Mouse (Mus musculus) gastrocnemius, postnatal 10 days (tissue): ENCODE data around the gene Dand5. TPM values are rescaled to one million over a fixed set of nuclear protein-coding genes. Genes with fewer than 3 reads are reported as not detected.

ENCODE experiments used
- DNase-seq: peaks from one replicate; pipeline ENCODE4 v3.0.0; 2021; ENCODE audit warnings: mixed read lengths
- long read RNA-seq, 2 experiments: library from polyadenylated mRNA; stranded (forward); transcript quantifications; one replicate each; pipeline ENCODE4 v2.0.0; 2021
- total RNA-seq, 2 experiments: library from RNA; stranded (reverse); gene quantifications; 2 replicates each; pipeline ENCODE4 v1.2.3; 2021

Dand5 gene
- total RNA-seq, result 1 to 10 TPM; 5.8 to 7.3 TPM
- long read RNA-seq, experiment 1, partial matches to known transcripts, result 1 of 13 reads
- long read RNA-seq, experiment 1, other reads (novel, unspliced or antisense), result 12 of 13 reads
- long read RNA-seq, experiment 2, partial matches to known transcripts, result 0 of 12 reads
- long read RNA-seq, experiment 2, other reads (novel, unspliced or antisense), result 12 of 12 reads

DNA sequence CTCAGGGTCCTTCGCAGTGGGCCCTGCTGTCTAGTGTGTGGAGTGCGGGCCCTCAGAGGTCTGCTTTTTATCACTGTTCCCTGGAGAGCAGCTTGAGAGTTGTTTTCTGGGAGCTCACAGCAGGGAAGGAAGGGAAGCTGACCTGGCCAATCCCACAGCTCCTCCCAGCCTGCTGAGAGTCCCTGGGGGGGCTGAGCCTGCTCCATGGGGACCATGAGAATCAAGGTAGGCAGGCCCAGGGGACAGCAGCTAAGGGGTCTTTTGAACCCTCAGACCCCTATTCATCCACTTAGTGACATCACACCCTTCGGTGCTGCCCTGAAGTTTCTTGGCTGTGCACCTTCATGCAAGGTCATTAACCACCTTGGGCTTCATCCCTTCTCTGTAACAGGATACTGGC, at the start of gene Dand5:
TSS of gene Dand5 (minus strand) at position 101 of the 400 bp plus-strand sequence.
- DNase-seq, result no peak

DNA sequence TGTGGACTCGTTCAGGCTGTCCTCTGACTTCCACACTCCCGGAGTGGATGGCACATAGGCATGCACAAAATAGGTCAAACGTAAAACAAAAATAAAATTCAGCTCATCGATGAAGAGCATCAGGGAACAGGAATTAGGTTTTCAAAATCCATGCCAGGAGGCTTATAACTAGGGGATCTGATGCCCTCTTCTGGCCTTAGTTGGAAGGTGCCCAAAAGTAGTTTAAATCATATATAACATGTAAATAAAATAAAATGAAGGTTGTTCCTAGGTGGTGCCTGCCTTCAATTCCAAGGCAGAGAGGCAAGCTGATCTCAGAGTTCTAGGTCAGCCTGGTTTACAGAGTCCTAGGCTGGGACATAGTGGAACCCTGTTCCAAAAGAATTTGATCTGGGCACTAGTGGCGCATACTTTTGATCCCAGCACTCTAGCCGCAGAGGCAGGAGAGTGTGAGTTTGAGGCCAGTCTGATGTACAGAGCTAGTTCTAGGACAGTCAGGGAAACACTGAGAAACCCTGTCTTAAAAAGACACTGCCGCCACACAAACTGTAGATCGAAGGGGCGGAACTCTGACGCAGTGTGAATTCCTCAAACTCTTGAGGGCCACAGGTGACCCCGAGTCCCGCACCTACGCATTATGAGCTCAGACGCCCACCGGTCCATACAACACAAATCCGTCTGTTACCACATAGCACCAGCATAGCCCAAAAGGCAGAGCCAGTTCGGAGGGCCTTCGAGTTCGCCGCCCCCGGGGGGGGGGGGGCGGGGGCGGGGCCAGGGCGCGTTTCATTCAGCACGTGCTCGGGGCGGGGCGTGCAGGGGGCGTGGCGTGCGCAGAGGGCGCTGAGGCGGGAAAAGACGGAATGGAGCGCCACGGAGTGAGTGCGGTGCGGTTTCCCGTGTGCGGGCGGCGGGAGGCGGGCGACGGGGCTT, 49.0 kb upstream of the Dand5 start, which contains the start of gene Syce2:
TSS of gene Syce2 (plus strand) at position 736 of the 933 bp plus-strand sequence.
- peak; percentile 81 for DNase-seq

- peak; percentile 91 for DNase-seq
Measured at GRCm38 (mm10) chr8:84856864-84857441, 34.3 kb upstream of the Dand5 start, which contains the start of gene Farsa. Farsa (plus strand) TSS chr8:84856989.

DNA sequence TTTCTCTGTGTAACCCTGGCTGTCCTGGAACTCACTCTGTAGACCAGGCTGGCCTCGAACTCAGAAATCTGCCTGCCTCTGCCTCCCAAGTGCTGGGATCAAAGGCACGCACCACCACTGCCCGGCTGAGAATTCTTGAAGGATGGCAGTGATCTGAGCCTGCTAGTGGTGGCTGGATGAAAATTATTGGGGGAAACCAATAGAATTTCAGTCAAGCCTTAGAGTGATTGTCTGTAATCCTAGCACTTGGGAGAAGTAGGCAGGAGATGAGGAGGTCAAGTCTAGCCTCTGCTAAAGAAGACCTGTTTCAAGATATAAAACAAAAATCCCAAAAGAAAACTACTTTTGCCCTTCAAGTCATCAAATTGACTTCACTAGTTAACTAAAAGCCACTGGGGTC, 33.8 kb upstream of the Dand5 start:
- DNase-seq, result no peak

GRCm38 (mm10) chr8:84847684-84848435, 25.2 kb upstream of the Dand5 start:
- DNase-seq, result no peak

DNA sequence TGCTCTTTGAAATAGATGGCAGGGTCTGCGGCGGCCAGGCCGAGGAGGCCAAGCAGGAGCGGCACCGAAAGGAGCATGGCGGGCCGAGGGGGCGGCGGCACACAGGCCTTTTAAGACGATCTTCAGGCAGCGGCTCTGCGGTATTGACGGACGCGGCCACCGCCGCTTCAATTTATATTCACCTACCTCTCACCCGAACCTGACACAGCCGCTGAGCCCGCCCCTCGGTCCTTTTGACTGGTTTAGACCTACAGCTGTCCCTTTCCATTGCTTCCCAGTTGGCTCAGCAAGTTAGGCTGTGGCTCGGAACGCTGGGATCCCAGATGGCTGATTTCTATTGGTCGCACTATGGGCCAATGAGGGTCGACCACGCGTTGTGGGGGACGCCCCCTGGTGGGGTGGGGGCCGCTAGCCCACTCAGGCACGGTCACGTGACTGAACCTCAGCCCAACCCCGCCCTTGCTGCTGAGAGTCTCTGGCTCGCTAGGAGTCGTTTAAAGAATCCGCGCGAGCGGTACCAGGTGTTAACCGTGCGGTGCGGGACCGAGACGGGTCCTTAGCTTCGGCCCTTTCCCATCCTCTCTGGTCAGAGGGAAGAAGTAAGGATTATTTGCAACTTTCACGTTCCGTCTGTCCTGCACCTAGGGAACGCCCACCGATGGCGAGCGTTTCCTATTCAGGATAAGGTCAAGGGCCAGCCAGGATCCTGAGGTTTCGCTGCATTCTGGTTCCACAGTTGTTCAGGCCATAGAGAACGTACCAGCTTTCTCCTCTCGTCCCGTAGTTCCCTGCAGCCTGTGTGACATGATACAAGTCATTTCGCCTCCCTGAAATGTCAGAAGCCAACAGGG, 24.3 kb upstream of the Dand5 start, which contains the start of gene Calr:
TSS of gene Calr (minus strand) at position 213 of the 851 bp plus-strand sequence.
- peak; percentile 97 for DNase-seq

GRCm38 (mm10) chr8:84846094-84846721, 23.6 kb upstream of the Dand5 start:
- no peak for DNase-seq

DNA sequence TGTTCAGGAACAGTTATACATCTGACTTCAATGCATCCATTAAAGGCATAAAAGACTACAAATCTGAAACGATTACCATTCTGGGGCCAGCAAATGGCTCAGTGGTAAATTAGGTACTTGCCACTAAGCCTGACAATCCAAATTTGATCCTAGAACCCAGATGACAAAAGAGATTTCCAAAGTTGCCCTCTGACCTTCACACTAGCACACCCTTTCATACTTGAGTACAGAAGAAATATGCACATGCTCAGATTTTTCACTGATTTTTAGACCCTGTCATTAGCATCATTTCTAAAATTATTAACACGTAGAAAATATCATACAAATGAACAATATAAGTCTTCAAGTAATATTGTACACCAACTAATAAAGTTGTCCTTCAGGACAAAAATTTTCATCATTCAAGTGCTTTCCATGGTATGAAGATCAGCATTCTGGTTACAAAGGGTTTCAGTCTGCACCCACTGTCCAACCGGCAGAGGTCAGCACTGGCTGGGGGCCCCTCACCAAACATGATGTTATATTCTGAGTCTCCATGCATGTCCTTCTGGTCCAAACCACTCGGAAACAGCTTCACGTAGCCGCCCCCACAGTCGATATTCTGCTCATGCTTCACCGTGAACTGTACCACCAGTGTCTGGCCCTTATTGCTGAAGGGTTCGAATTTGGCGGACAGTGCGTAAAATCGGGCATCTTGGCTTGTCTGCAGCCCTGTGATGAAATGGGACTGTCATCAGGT, 22.9 kb upstream of the Dand5 start:
- no peak for DNase-seq

DNA sequence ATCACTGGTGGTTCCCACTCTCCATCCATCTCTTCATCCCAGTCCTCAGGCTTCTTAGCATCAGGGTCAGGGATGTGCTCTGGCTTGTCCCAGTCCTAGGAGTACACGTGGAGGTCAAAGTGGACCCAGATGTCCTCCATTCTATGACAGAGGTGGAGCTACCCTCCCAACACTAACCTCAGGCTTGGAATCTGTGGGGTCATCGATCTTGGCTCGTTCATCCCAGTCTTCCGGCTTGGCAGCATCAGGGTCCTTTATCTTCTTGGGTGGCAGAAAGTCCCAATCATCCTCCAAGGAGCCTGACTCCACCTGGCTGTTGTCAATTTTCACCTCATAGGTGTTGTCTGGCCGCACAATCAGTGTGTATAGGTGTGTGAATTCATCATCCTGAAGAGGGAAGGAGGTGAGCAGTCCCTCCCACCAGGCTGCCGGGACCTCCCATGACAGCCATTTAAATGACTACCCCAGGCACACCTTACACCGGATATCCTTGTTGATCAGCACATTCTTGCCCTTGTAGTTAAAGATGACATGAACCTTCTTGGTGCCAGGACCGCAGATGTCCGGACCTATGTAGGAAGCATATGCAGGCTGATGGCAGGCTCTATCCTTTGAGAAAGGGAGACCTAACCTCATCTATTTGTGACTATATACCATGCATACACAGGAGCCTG, 21.9 kb upstream of the Dand5 start:
- DNase-seq, result no peak

- no peak for DNase-seq
Measured at GRCm38 (mm10) chr8:84841514-84841913, 18.9 kb upstream of the Dand5 start.

DNA sequence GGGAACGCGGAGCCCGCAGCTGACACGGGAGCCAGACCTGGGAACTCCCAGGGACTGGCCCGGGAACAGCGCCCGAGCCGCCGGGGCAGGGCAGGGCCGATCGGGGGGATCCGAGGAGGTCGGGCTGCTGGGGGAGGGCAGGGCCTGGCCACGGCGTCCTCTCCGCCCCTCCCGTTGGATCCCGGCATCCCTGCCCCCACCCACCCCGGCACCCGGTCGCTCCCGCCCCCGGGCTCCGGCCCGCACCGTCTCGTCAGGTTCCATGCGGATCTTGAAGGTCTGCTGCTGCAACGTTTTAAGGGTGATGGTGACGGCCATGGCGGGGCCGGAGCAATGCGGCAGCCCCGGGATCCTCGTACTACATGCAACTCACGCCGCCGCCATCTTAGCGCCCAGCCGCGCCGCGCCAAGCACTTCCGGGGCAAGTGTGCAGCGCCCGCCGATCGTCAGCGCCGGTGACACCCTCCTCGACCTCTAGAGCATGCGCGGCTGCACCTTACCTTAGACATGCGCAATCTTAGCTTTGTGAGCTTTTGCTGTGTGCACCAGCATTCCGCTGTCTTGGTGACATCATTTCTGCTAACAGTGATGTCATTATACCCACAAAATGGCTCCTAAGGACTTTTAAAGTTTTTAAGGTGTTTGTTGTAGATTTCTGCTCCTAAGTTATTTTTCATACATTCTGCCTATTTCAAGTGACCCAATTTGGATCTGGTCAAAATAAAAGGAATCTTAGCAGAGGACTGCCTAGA, 17.8 kb upstream of the Dand5 start, which contains the start of gene Rad23a:
TSS of gene Rad23a (minus strand) at position 418 of the 752 bp plus-strand sequence.
- peak; percentile 86 for DNase-seq

GRCm38 (mm10) chr8:84839875-84840247, 17.2 kb upstream of the Dand5 start:
- DNase-seq, result no peak

GRCm38 (mm10) chr8:84839411-84839810, 16.8 kb upstream of the Dand5 start:
- DNase-seq, result no peak

DNA sequence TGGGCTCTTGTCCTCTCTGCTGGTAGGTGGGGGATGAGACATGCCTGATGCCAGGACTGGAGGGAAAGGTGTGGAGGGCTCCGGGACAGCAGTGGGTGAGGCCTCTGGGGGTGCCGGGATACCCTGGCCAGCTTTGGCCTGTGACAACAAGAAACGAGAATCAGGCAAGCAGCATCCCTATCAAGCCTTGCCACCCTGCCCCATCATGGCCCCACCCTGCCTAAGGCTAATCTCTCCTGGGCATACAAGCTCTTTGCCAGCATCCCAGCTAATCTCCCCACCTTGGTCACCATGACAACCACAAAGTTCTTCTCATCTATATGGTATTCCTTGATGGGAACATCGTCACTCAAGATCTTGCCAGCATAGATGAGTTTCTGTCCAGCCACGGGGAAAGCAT, 15.9 kb upstream of the Dand5 start:
- DNase-seq, result no peak

DNA sequence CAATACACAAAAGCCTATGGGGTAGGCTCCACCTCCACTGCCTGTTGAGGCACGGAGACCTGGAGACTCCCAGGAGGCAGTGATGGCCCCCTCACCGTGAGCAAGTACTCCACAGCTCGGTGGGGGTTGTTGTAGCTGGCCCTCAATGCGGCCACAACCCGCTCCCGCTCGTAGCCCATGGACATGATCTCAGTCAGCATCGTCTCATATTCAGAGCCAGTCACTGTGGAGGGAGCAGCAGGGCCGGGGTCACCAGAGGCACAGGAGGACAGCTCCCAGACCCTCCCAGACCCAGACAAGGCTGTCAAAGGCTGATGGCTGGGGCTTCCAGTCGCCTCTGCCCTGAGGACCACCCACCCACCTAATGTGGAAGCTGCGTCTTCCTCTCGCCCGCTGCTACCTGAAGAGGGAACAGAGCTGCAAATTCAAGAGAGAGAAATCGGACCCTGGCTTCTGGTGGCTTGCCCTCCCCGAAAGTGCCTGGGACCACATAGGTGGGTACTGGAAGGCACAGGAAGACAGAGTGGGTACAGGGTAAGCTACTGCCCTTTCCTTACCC, 15.4 kb upstream of the Dand5 start:
- no peak for DNase-seq

DNA sequence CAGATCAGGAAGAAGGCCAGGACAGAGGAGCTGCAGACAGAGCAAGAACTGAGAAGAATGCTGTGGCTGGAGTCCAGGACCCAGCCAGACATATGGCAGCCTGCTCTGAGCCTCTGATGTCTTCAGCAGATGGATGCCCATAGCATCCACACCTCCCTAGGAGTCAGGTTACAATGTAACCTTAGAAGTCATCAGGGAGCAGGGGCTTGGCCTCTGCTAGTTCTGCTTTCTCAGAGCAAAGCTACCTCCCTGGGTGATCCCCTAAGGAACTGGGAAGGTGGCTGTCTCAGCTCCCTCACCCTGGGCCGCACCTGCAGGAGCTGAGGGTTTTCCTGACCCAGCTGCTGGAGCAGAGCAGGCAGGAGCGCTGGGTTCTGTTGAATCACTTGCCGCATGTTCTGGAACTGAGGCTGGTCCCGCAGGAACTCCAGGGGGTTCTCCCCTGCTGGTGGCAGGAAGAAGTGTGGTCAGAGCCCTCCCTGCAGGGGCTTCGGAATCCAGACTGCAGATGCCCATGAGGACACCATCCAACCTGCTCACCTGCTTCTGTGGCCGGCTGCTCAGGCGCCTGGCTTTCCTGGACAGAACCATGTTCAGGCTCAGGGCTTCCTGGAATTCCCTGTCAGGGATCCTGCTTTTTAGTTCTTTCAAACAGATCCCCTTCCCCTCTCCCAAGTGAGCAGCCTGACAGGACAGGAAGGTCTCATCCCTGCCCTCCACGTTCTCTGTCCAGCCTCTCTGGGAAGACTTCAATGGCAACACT, 14.7 kb upstream of the Dand5 start:
- no peak for DNase-seq
